Mouse (Mus musculus): ENCODE results near the gene Slc38a3. TPM values are rescaled to one million over a fixed set of nuclear protein-coding genes. Genes with fewer than 3 reads are reported as not detected.

Slc38a3 gene
- polyA plus RNA-seq, 1 experiment from 2014 or later = 24.4 TPM

DNA sequence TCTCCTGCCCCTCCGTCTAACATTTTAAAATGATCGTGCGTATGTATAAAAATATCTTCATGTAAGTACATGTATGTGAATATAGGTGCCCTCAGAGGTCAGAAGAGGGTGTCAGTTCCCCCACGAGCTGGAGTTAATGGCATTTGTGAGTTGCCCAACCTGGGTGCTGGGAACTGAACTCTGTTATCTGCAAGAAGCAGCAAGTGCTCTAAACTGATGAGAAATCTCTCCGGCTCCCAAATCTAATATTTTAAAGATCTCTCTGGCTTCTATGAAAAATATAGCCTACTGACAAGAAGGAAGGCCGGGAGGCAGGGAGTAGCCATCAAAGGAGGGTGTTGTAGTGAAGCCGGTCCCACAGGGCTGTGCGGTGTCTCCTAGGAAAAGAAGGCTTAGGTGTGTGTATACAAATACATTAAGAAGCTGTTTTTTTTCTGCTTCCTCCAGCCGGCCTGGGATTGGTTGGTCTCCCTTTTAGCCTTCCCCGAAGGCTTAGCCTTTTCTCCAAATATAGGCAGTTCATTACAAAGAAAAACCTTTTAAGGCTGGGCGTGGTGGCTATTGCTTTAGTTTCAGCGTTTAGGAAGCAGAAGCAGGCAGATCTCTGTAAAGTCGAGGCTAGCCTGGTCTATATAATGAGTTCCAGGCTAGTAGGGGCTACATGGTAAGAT lies 25.7 kb downstream of the Slc38a3 start:
- Histone ChIP-seq H3K36me3 (no peaks in the 10 kb centered on the region), H3K4me2 (replicated peaks) (no peak overlapping the region), H3K27me3 (no peaks in the 10 kb centered on the region), H3K4me3 (no peak overlapping the region), H3K27ac (replicated peaks) (no peak overlapping the region), H3K9me3 (no peaks in the 10 kb centered on the region), H3K9ac (replicated peaks) (no peak overlapping the region; the same call in 1 of the 2 replicates), H3K4me1 (peaks cover 14% of the 10 kb centered on the region)
- WGBS = 95% methylated on average over 13 of the region's 13 CpGs
- ATAC-seq (replicated peaks) = no peak

DNA sequence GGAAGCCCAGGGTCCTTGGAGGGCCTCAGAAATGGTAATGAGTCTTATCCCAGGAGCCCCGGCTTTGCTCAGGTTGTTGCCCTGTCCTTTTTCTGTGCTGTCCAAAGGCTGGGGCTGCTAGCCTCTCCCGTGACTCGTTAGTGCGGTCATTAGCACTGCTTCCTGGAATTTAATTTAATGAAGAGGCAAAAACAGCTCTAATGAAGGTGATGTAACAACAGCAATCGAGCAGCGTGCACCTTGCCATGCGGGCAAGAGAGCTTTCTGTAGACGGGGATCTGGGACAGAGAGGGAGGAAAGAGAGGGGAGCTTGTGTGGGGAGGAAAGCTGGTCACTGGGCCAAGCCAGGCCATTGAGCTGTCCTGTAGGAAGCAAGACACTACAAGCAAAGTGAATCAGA lies 27.7 kb downstream of the Slc38a3 start:
- Histone ChIP-seq H3K4me2 (replicated peaks) (no peak overlapping the region), H3K27me3 (no peaks in the 10 kb centered on the region), H3K4me1 (peaks cover 23% of the 10 kb centered on the region), H3K9me3 (no peaks in the 10 kb centered on the region), H3K4me3 (no peak overlapping the region), H3K27ac (replicated peaks) (no peak overlapping the region), H3K9ac (replicated peaks) (no peak overlapping the region), H3K36me3 (no peaks in the 10 kb centered on the region)
- WGBS = 12% methylated on average over 8 of the region's 8 CpGs
- no peak for ATAC-seq (replicated peaks)

DNA sequence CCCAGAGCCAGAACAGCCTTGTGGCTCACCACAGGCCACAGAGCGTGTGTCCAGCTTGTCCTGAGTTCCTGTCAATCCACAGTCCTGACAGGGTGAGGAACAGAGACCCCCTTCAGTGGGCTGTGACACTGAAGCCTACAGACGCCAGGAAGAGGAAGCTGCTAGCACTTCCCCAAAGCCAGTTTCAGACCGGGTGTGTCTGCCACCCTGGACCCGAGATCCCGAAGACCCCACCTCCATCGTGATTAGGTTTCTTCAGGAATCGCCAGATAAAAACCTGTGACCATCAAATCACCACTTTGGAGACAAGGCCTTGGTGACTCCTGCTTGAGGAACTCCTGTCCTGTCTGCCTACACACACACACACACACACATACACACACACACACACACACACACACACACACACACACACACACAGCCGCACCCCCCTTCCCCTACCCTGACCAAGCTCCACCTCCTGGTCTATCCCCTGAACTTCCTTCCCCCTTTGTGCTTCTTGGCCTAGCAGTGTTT lies 29.0 kb downstream of the Slc38a3 start:
- Histone ChIP-seq H3K9ac (replicated peaks) (no peak overlapping the region), H3K4me3 (no peak overlapping the region), H3K9me3 (no peaks in the 10 kb centered on the region), H3K4me2 (replicated peaks) (no peak overlapping the region), H3K27me3 (no peaks in the 10 kb centered on the region), H3K36me3 (no peaks in the 10 kb centered on the region), H3K4me1 (peaks cover 23% of the 10 kb centered on the region), H3K27ac (replicated peaks) (no peak overlapping the region)
- no peak for ATAC-seq (replicated peaks)
- 45% methylated on average over 8 of the region's 8 CpGs for whole genome bisulfite sequencing

DNA sequence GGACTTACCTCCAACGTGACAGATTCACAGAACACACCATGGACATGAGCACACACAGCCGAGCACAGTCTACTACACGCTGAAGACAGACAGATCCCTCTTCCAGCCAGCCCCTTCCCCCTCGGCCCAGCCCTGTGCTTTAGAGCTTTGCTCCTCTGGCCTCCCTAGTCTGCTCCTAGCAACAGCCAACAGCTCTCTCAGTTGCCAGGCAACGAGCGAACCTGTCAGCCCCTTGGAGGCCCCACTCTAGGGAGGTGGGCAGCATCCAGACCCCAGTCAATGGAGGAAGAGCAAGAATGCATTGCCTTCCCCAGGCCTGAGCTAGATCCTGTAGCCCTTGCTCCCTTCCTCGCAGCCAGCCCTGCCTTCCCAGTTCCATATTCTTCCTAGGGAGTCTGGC lies 32.3 kb downstream of the Slc38a3 start:
- no peaks in the 10 kb centered on the region for H3K27me3 ChIP-seq
- ATAC-seq (replicated peaks) = peak; percentile 27; the same call in 1 of the 2 replicates
- H3K4me1 ChIP-seq = peaks cover 35% of the 10 kb centered on the region
- no peak overlapping the region for H3K4me3 ChIP-seq
- H3K36me3 ChIP-seq = no peaks in the 10 kb centered on the region
- peak overlapping the region; percentile 5; the same call in 1 of the 2 replicates for H3K9ac ChIP-seq (replicated peaks)
- no peaks in the 10 kb centered on the region for H3K9me3 ChIP-seq
- 4% methylated on average over 7 of the region's 7 CpGs for WGBS
- H3K27ac ChIP-seq (replicated peaks) = peak overlapping the region; percentile 69
- H3K4me2 ChIP-seq (replicated peaks) = peak overlapping the region; percentile 9

GRCm38 (mm10) chr9:107635279-107636028 lies 33.9 kb downstream of the Slc38a3 start, which contains the start of gene Gnai2:
Gene Gnai2, minus strand, starts transcription at chr9:107635367.
- no peaks in the 10 kb centered on the region for H3K9me3 ChIP-seq
- ATAC-seq (replicated peaks) = peak; percentile 90
- H3K4me1 ChIP-seq = peaks cover 51% of the 10 kb centered on the region
- peak within 1 kb of the TSS; percentile 88 for H3K9ac ChIP-seq (replicated peaks)
- 5% methylated on average over 38 of the region's 38 CpGs for WGBS
- H3K27ac ChIP-seq (replicated peaks) = peak within 1 kb of the TSS; percentile 89
- H3K27me3 ChIP-seq = no peaks in the 10 kb centered on the region
- H3K36me3 ChIP-seq = no peaks in the 10 kb centered on the region
- H3K4me2 ChIP-seq (replicated peaks) = peak within 1 kb of the TSS; percentile 97
- H3K4me3 ChIP-seq = peak within 1 kb of the TSS; percentile 77

GRCm38 (mm10) chr9:107634406-107635278 lies 34.7 kb downstream of the Slc38a3 start:
- under 1% methylated on average over 35 of the region's 35 CpGs for WGBS
- peak overlapping the region; percentile 89 for H3K27ac ChIP-seq (replicated peaks)
- H3K9me3 ChIP-seq = no peaks in the 10 kb centered on the region
- no peaks in the 10 kb centered on the region for H3K27me3 ChIP-seq
- peaks cover 59% of the 10 kb centered on the region for H3K4me1 ChIP-seq
- ATAC-seq (replicated peaks) = no peak
- H3K9ac ChIP-seq (replicated peaks) = peak overlapping the region; percentile 88
- no peaks in the 10 kb centered on the region for H3K36me3 ChIP-seq
- peak overlapping the region; percentile 77 for H3K4me3 ChIP-seq
- peak overlapping the region; percentile 97 for H3K4me2 ChIP-seq (replicated peaks)

DNA sequence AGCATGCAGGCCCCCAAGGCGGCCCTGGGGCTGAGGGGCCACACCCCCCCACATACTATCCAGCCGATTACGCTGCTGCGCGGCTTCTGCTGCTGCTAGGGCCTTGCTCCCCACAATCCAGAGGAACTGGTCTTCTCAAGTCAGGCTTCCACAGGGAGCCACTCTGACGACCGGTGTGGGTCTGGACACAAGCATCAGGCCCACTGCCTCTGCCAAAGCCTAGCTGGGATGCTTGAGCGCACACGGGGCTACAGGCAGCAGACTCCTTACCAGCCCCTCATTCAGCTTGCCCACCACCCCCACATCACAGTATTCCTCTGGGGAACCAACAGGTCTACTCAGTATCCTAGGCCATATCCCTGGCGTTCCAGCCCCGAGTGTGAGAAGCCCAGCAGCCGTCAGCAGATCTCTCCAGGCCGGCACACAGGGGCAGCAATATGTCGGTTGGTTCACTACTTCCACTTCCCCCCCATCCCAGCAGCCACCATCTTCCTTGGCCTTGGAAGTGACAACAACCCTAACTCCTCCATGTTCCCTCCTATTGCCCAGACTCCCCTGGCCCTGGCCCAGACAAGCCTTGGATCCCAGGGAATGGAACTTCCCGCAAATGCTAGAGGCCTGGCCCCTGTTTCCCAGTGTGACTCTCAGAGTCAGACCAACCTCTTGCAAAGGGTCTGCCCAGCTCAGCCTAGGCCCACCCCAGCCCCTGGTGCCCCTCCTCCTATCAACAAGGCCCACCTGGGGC lies 35.5 kb downstream of the Slc38a3 start:
- peak overlapping the region; percentile 97 for H3K4me2 ChIP-seq (replicated peaks)
- H3K36me3 ChIP-seq = no peaks in the 10 kb centered on the region
- H3K4me3 ChIP-seq = peak overlapping the region; percentile 77
- ATAC-seq (replicated peaks) = no peak
- 0% methylated on average over 15 of the region's 15 CpGs for WGBS
- H3K9ac ChIP-seq (replicated peaks) = peak overlapping the region; percentile 88
- H3K9me3 ChIP-seq = no peaks in the 10 kb centered on the region
- H3K27me3 ChIP-seq = no peaks in the 10 kb centered on the region
- peaks cover 67% of the 10 kb centered on the region for H3K4me1 ChIP-seq
- peak overlapping the region; percentile 89 for H3K27ac ChIP-seq (replicated peaks)

DNA sequence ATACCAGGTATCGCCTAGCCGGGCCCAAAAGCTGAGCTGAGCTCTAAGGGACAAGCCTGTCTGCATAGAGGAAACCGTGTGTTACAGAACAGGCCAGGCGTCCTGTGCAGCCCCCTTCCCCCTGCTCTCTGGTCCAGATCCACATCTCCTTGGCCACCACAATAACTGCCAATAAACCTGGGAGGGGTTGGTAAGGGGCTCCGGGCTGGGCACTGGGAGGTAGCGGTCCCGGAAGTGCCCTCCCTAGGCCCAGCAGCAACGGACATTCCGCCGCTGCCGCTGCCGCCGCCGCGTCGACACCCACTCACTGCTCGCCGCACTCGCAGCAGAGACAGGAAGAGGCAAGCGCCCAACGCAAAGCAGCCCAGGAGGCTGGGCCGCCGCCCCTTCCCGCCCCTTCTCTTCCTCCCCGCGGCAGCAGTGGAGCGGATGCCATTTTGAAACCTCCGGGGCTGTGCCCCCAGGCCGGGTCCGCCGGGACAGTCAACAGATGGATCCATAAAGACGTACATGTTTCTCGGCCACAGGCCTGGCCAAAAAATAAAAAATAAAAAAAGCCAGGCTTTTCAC lies 36.2 kb downstream of the Slc38a3 start:
- 1% methylated on average over 33 of the region's 33 CpGs for WGBS
- Histone ChIP-seq H3K27ac (replicated peaks) (peak overlapping the region; percentile 89), H3K9ac (replicated peaks) (peak overlapping the region; percentile 88), H3K4me1 (peaks cover 74% of the 10 kb centered on the region), H3K4me3 (peak overlapping the region; percentile 77), H3K9me3 (no peaks in the 10 kb centered on the region), H3K4me2 (replicated peaks) (peak overlapping the region; percentile 97), H3K27me3 (no peaks in the 10 kb centered on the region), H3K36me3 (no peaks in the 10 kb centered on the region)
- peak; percentile 15; the same call in 1 of the 2 replicates for ATAC-seq (replicated peaks)

DNA sequence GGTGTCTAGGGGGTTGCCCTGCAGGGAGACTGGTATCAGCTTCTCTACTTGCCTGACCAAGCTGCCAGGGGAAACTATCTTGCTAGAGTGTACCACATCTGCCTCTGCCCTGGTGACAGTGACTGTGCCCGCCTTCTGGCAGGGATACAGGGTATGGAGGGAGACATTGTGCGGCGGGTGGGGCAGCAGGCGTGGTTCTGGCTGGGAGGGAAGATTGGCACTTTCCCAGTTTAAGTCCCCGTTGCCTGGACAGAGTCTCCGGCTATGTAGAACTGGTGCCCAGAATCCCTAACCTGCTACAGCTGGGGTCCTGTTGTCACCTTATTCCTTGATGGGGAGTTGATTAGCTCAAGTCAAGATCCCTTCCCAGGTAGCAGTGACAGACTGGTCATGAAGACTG lies 36.9 kb downstream of the Slc38a3 start:
- Histone ChIP-seq H3K9me3 (no peaks in the 10 kb centered on the region), H3K4me3 (peak overlapping the region; percentile 77), H3K4me2 (replicated peaks) (peak overlapping the region; percentile 97), H3K27ac (replicated peaks) (peak overlapping the region; percentile 89), H3K27me3 (no peaks in the 10 kb centered on the region), H3K36me3 (no peaks in the 10 kb centered on the region), H3K4me1 (peaks cover 80% of the 10 kb centered on the region), H3K9ac (replicated peaks) (peak overlapping the region; percentile 88)
- 10% methylated on average over 6 of the region's 6 CpGs for WGBS
- no peak for ATAC-seq (replicated peaks)

- 52% methylated on average over 8 of the region's 8 CpGs for WGBS
- H3K4me2 ChIP-seq (replicated peaks) = peak overlapping the region; percentile 97
- H3K4me3 ChIP-seq = peak overlapping the region; percentile 77
- no peaks in the 10 kb centered on the region for H3K9me3 ChIP-seq
- ATAC-seq (replicated peaks) = no peak
- no peaks in the 10 kb centered on the region for H3K36me3 ChIP-seq
- no peaks in the 10 kb centered on the region for H3K27me3 ChIP-seq
- H3K27ac ChIP-seq (replicated peaks) = peak overlapping the region; percentile 89
- H3K4me1 ChIP-seq = peaks cover 80% of the 10 kb centered on the region
- H3K9ac ChIP-seq (replicated peaks) = peak overlapping the region; percentile 88; the same call in 1 of the 2 replicates
Observed at GRCm38 (mm10) chr9:107631861-107632260, 37.5 kb downstream of the Slc38a3 start.

DNA sequence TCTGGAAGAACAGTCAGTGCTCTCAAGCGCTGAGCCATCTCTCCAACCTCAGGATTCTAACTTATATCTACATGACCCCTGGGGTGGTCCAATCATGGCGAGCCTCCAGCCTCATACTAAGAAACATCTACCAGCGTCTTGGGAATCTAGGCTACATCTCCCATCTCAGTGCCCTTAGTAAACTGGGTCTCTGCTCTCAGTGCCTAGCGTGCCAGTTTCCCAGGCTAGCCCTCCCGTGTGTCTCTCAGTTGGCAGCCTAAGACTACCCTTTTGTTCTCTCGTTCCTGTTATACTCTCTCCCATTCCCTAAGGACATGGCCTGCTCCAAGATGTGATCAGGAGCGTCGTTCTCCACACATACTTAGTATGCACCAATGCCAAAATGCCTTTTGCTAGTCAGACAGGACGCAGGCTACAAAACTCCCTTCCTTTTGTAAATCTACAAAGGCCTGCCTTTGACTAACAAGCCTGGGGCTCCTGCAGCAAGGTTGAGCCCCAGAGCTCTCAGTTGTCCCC lies 38.0 kb downstream of the Slc38a3 start:
- H3K9ac ChIP-seq (replicated peaks) = no peak overlapping the region
- 21% methylated on average over 9 of the region's 9 CpGs for WGBS
- H3K27ac ChIP-seq (replicated peaks) = peak overlapping the region; percentile 89
- no peak overlapping the region for H3K4me3 ChIP-seq
- H3K4me2 ChIP-seq (replicated peaks) = peak overlapping the region; percentile 97
- no peaks in the 10 kb centered on the region for H3K36me3 ChIP-seq
- no peak for ATAC-seq (replicated peaks)
- peaks cover 81% of the 10 kb centered on the region for H3K4me1 ChIP-seq
- H3K9me3 ChIP-seq = no peaks in the 10 kb centered on the region
- H3K27me3 ChIP-seq = no peaks in the 10 kb centered on the region
